Mouse (Mus musculus): Measurements from ENCODE around the gene Olfr1031. TPM values are rescaled to one million over a fixed set of nuclear protein-coding genes. Genes with fewer than 3 reads are reported as not detected.
"Not testable (repeated sequence)": the region's sequence is repeated elsewhere in the genome, so short reads cannot be mapped to it uniquely, and the experiment has no call there.

Olfr1031 gene
- polyA plus RNA-seq (2012; fragmentation: generic; extraction: Trizol), result not detected

- Histone ChIP-seq H3K4me2 (ENCODE audit: low read depth) (no peak within 1 kb of the TSS), H3K27me3 (ENCODE audit: control insufficient read depth, insufficient read depth, insufficient read length) (no peaks in the 10 kb centered on the region), H3ac (ENCODE audit: control insufficient read depth, insufficient read length) (no peak within 1 kb of the TSS), H3K36me3 (ENCODE audit: control insufficient read depth, insufficient read depth) (no peaks in the 10 kb centered on the region), H3K79me2 (ENCODE audit: control insufficient read depth, insufficient read depth) (no peaks in the 10 kb centered on the region), H3K4me3 (no peak within 1 kb of the TSS)
- TF ChIP-seq SRF (IDR thresholded peaks at IDR 0.05; ENCODE audit: control insufficient read depth, insufficient read length, low read depth) (no peak), MYOD1 (IDR thresholded peaks at IDR 0.05; ENCODE audit: control insufficient read depth in 1 of 3, insufficient read length in 2 of 3, low read depth in 2 of 3) (no peak), MAX (IDR thresholded peaks at IDR 0.05; ENCODE audit: low read depth) (no peak), POLR2AphosphoS2 (IDR thresholded peaks at IDR 0.05; ENCODE audit: insufficient read length, low read depth) (no peak), CEBPB (IDR thresholded peaks at IDR 0.05; ENCODE audit: insufficient read depth, poor library complexity, severe bottlenecking) (no peak), MYOG (IDR thresholded peaks at IDR 0.05; ENCODE audit: control insufficient read depth in 1 of 3, insufficient read depth in 1 of 3, insufficient read length in 2 of 3, low read depth in 2 of 3) (no peak)
Measured at GRCm38 (mm10) chr2:85990004-85990403, at the start of gene Olfr1031. Olfr1031 (plus strand) TSS chr2:85990304.

GRCm38 (mm10) chr2:85950137-85950536, 40.0 kb upstream of the Olfr1031 start, which contains the start of gene Olfr1028:
Olfr1028 (plus strand) TSS chr2:85950437.
- Histone ChIP-seq H3K36me3 (ENCODE audit: control insufficient read depth, insufficient read depth) (no peaks in the 10 kb centered on the region), H3K79me2 (ENCODE audit: control insufficient read depth, insufficient read depth) (no peaks in the 10 kb centered on the region), H3K4me2 (ENCODE audit: low read depth) (no peak within 1 kb of the TSS), H3K27me3 (ENCODE audit: control insufficient read depth, insufficient read depth, insufficient read length) (no peaks in the 10 kb centered on the region), H3ac (ENCODE audit: control insufficient read depth, insufficient read length) (no peak within 1 kb of the TSS), H3K4me3 (no peak within 1 kb of the TSS)
- no peak for TF ChIP-seq POLR2A (IDR thresholded peaks at IDR 0.05; ENCODE audit: insufficient read length, low read depth)
- no peak for TF ChIP-seq TCF12 (IDR thresholded peaks at IDR 0.05; ENCODE audit: insufficient read depth, poor library complexity, severe bottlenecking)
- TF ChIP-seq MYOG (IDR thresholded peaks at IDR 0.05; ENCODE audit: control insufficient read depth in 1 of 3, insufficient read depth in 1 of 3, insufficient read length in 2 of 3, low read depth in 2 of 3), result no peak
- TF ChIP-seq USF1 (IDR thresholded peaks at IDR 0.05; ENCODE audit: low read depth), result no peak
- no peak for TF ChIP-seq MYOD1 (IDR thresholded peaks at IDR 0.05; ENCODE audit: control insufficient read depth in 1 of 3, insufficient read length in 2 of 3, low read depth in 2 of 3)

- Histone ChIP-seq H3K4me2 (ENCODE audit: low read depth) (no peak within 1 kb of the TSS), H3K79me2 (ENCODE audit: control insufficient read depth, insufficient read depth) (no peaks in the 10 kb centered on the region), H3K27me3 (ENCODE audit: control insufficient read depth, insufficient read depth, insufficient read length) (no peaks in the 10 kb centered on the region), H3ac (ENCODE audit: control insufficient read depth, insufficient read length) (no peak within 1 kb of the TSS), H3K36me3 (ENCODE audit: control insufficient read depth, insufficient read depth) (no peaks in the 10 kb centered on the region), H3K4me3 (no peak within 1 kb of the TSS)
- TF ChIP-seq MAX (IDR thresholded peaks at IDR 0.05; ENCODE audit: low read depth) (no peak), POLR2A (IDR thresholded peaks at IDR 0.05; ENCODE audit: insufficient read length, low read depth) (no peak), POLR2AphosphoS2 (IDR thresholded peaks at IDR 0.05; ENCODE audit: insufficient read length, low read depth) (no peak), SRF (IDR thresholded peaks at IDR 0.05; ENCODE audit: control insufficient read depth, insufficient read length, low read depth) (no peak), TCF12 (IDR thresholded peaks at IDR 0.05; ENCODE audit: insufficient read depth, poor library complexity, severe bottlenecking) (no peak), USF1 (IDR thresholded peaks at IDR 0.05; ENCODE audit: low read depth) (no peak), CEBPB (IDR thresholded peaks at IDR 0.05; ENCODE audit: insufficient read depth, poor library complexity, severe bottlenecking) (no peak), TCF3 (IDR thresholded peaks at IDR 0.05; ENCODE audit: insufficient read length, low read depth) (no peak)
Measured at GRCm38 (mm10) chr2:85973595-85973994, 16.5 kb upstream of the Olfr1031 start, which contains the start of gene Olfr1029. Olfr1029 (plus strand) TSS chr2:85973895.

- TF ChIP-seq USF1 (IDR thresholded peaks at IDR 0.05; ENCODE audit: low read depth), result no peak
- no peak for TF ChIP-seq POLR2AphosphoS2 (IDR thresholded peaks at IDR 0.05; ENCODE audit: insufficient read length, low read depth)
- TF ChIP-seq E2F4 (IDR thresholded peaks at IDR 0.05; ENCODE audit: insufficient read depth), result no peak
- TF ChIP-seq POLR2A (IDR thresholded peaks at IDR 0.05; ENCODE audit: insufficient read length, low read depth), result no peak
- TF ChIP-seq CEBPB (IDR thresholded peaks at IDR 0.05; ENCODE audit: insufficient read depth, poor library complexity, severe bottlenecking), result no peak
- TF ChIP-seq TCF12 (IDR thresholded peaks at IDR 0.05; ENCODE audit: insufficient read depth, poor library complexity, severe bottlenecking), result no peak
- no peak for TF ChIP-seq SRF (IDR thresholded peaks at IDR 0.05; ENCODE audit: control insufficient read depth, insufficient read length, low read depth)
- TF ChIP-seq MYOG (IDR thresholded peaks at IDR 0.05; ENCODE audit: control insufficient read depth in 1 of 3, insufficient read depth in 1 of 3, insufficient read length in 2 of 3, low read depth in 2 of 3), result no peak
- TF ChIP-seq MAX (IDR thresholded peaks at IDR 0.05; ENCODE audit: low read depth), result no peak
- no peak for TF ChIP-seq REST (IDR thresholded peaks at IDR 0.05; ENCODE audit: insufficient read depth, insufficient read length)
- no peak for TF ChIP-seq TCF3 (IDR thresholded peaks at IDR 0.05; ENCODE audit: insufficient read length, low read depth)
- Histone ChIP-seq H3K27me3 (ENCODE audit: control insufficient read depth, insufficient read depth, insufficient read length) (no peaks in the 10 kb centered on the region), H3ac (ENCODE audit: control insufficient read depth, insufficient read length) (no peak within 1 kb of the TSS), H3K79me2 (ENCODE audit: control insufficient read depth, insufficient read depth) (no peaks in the 10 kb centered on the region), H3K4me3 (no peak within 1 kb of the TSS), H3K4me2 (ENCODE audit: low read depth) (no peak within 1 kb of the TSS), H3K36me3 (ENCODE audit: control insufficient read depth, insufficient read depth) (no peaks in the 10 kb centered on the region)
Measured at GRCm38 (mm10) chr2:85978976-85979375, 11.1 kb upstream of the Olfr1031 start, which contains the start of gene Olfr1030. Olfr1030 (plus strand) TSS chr2:85979276.

- Histone ChIP-seq H3K4me2 (ENCODE audit: low read depth) (no peak within 1 kb of the TSS), H3ac (ENCODE audit: control insufficient read depth, insufficient read length) (no peak within 1 kb of the TSS), H3K79me2 (ENCODE audit: control insufficient read depth, insufficient read depth) (no peaks in the 10 kb centered on the region), H3K27me3 (ENCODE audit: control insufficient read depth, insufficient read depth, insufficient read length) (no peaks in the 10 kb centered on the region), H3K36me3 (ENCODE audit: control insufficient read depth, insufficient read depth) (no peaks in the 10 kb centered on the region), H3K4me3 (no peak within 1 kb of the TSS)
- TF ChIP-seq MAX (IDR thresholded peaks at IDR 0.05; ENCODE audit: low read depth) (no peak), POLR2A (IDR thresholded peaks at IDR 0.05; ENCODE audit: insufficient read length, low read depth) (no peak), MYOG (IDR thresholded peaks at IDR 0.05; ENCODE audit: control insufficient read depth in 1 of 3, insufficient read depth in 1 of 3, insufficient read length in 2 of 3, low read depth in 2 of 3) (no peak), REST (IDR thresholded peaks at IDR 0.05; ENCODE audit: insufficient read depth, insufficient read length) (no peak), E2F4 (IDR thresholded peaks at IDR 0.05; ENCODE audit: insufficient read depth) (no peak), CEBPB (IDR thresholded peaks at IDR 0.05; ENCODE audit: insufficient read depth, poor library complexity, severe bottlenecking) (no peak), POLR2AphosphoS2 (IDR thresholded peaks at IDR 0.05; ENCODE audit: insufficient read length, low read depth) (no peak), TCF12 (IDR thresholded peaks at IDR 0.05; ENCODE audit: insufficient read depth, poor library complexity, severe bottlenecking) (no peak), SRF (IDR thresholded peaks at IDR 0.05; ENCODE audit: control insufficient read depth, insufficient read length, low read depth) (no peak), MYOD1 (IDR thresholded peaks at IDR 0.05; ENCODE audit: control insufficient read depth in 1 of 3, insufficient read length in 2 of 3, low read depth in 2 of 3) (no peak)
Measured at GRCm38 (mm10) chr2:86005240-86005639, 15.1 kb downstream of the Olfr1031 start, which contains the start of gene Olfr1032. Olfr1032 (plus strand) TSS chr2:86005540.

GRCm38 (mm10) chr2:86020406-86020805, 30.3 kb downstream of the Olfr1031 start, which contains the start of gene Olfr1033:
Olfr1033 (plus strand) TSS chr2:86020633.
- not testable (repeated sequence) for H3K27me3 ChIP-seq (ENCODE audit: control insufficient read depth, insufficient read depth, insufficient read length); H3ac ChIP-seq (ENCODE audit: control insufficient read depth, insufficient read length); H3K79me2 ChIP-seq (ENCODE audit: control insufficient read depth, insufficient read depth); H3K36me3 ChIP-seq (ENCODE audit: control insufficient read depth, insufficient read depth); H3K4me3 ChIP-seq
- peak within 1 kb of the TSS; percentile 18 for H3K4me2 ChIP-seq (ENCODE audit: low read depth)

GRCm38 (mm10) chr2:86021518-86021917, 31.4 kb downstream of the Olfr1031 start:
- H3ac ChIP-seq (ENCODE audit: control insufficient read depth, insufficient read length); H3K27me3 ChIP-seq (ENCODE audit: control insufficient read depth, insufficient read depth, insufficient read length); H3K4me3 ChIP-seq; H3K36me3 ChIP-seq (ENCODE audit: control insufficient read depth, insufficient read depth); H3K4me2 ChIP-seq (ENCODE audit: low read depth); H3K79me2 ChIP-seq (ENCODE audit: control insufficient read depth, insufficient read depth): not testable (repeated sequence)

All from myocyte (in vitro differentiated cells).